Mouse (Mus musculus) heart, adult 8-10 months (tissue): ENCODE data around the gene Rtn1. TPM values are rescaled to one million over a fixed set of nuclear protein-coding genes. Genes with fewer than 3 reads are reported as not detected.
"Not testable (repeated sequence)": the region's sequence is repeated elsewhere in the genome, so short reads cannot be mapped to it uniquely, and the experiment has no call there.

Experiments used
- DNase-seq: peaks from one replicate; pipeline ENCODE4 v3.0.0; 2022; ENCODE audit warnings: low spot score
- total RNA-seq, 4 experiments: library from RNA; stranded (reverse); gene quantifications; 2 replicates each; pipeline ENCODE4 v1.2.4; 2022

The Rtn1 gene
- total RNA-seq, 4 experiments from 2014 or later, result 3.3 to 7.0 (median 5.0) TPM

DNA sequence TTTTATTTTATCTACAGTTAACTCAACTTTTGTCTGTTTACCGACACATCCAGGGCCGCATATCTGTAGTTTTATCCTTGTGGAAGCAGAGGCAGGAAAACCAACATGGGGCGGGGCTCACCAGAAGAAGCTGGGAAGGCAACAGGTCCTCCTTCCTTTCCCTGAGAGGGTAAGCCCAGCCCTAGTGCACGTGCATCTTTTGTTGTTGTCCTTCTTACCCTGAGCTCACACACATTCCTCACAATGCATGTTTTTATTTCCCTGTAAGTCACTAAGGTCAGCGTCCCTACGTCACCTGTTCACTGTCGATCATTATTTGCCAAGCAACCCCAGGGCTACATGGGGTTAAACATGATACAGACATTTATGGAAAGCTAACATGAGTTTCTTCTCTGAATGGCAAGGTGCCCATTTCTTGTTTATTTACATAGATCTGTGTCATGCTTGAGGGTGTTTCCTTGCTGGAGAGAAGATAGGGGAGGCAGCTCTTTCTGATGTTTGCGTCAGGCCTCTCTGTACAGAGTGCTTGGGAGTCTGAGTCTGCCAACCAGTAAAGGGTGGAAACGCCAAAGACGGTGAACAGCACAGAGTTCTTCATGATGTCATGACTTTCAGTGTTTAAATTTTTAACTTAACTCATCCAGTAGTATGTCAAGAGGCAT, 84.5 kb downstream of the Rtn1 start:
- DNase-seq, result no peak

DNA sequence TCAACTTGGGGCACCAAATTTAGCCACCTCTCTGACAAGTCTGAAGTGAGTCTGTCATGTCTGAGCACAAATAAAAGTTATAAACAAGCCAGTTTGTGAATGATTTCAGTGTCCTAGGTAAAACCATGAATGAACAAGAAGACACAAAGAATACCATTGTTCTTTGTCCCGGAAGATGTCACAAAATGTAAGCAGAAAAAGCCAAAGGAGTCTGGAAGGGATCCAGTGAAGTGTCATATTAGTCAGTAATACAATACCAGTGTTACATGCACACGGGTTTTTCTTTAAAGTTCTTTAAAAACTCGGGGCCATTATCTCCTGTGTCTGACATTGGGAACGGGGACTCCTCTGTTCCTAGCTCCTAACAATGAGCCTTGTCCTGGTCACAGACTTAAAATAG, 85.1 kb downstream of the Rtn1 start:
- DNase-seq, result no peak

DNA sequence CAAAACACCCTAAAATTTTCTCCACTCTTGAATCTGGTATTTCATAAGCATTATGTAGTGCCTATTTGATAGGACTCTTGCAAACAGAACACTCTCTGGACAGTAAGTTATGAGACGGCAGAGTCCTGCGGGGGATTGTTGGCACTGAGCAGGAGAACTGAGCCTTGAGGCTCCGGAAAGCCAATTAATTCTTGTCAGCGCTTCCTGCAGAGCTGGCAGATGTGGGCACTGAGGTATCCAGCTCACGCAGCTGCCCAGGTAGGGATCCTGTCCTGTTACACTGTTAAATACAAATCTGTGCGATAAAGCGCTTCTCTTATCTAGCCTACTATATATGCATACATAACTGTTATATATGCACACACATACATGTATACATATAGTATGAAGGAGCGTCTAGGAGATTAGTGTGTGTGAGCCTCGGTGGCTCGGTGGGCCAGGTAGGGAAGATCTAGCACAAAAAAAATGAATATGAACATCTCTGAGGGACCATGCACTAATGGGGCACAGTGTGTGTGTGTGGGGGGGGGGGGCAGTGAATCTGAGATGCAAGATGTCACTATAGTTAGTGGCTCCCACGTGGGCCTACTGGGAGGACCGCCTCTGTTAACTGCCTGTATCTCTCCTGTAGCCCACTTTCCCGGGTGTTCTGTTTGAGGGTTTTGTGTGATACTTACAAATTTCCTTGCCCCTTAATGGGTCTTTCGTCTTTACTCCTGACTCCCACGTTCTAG, 93.0 kb downstream of the Rtn1 start:
- DNase-seq, result no peak

DNA sequence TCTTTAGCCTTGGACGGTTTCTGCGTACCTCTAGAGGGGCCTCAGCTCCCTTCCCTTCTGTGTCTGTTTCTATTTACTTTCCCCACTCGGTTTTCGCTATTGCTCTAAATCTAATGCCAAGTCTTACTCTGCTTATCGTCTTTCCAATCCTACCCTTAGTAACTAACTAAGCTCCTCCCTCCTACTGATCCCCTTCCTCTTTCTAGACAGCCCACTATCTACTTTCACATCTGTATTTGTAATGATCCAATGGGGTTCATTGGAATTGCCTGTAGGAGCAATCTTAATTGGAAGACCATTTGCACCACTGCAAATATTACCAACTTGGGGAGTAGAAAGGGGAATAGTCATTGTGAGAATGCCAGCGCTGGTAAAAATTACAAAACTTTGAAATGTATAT, 98.0 kb downstream of the Rtn1 start:
- no peak for DNase-seq

DNA sequence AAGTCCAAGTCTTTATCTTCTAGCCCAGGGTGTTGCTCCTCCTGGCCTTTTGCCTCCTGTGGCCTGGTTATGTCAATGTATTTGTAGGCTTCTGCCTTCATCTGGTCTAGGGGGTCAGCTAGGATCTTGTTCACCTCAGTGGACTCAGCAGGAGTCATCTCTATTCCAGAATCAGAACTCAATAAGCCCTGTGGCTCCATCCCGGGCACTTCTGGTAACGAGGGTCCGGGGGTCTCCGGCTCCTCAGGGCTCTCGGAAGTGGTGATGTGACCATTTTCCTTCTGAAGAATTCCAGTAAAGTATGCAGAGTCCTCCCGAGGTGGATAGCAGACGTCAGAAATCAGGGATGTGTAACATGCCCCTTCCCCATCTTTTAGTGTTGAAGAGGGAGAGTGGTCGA, 100.3 kb downstream of the Rtn1 start:
- DNase-seq, result no peak

DNA sequence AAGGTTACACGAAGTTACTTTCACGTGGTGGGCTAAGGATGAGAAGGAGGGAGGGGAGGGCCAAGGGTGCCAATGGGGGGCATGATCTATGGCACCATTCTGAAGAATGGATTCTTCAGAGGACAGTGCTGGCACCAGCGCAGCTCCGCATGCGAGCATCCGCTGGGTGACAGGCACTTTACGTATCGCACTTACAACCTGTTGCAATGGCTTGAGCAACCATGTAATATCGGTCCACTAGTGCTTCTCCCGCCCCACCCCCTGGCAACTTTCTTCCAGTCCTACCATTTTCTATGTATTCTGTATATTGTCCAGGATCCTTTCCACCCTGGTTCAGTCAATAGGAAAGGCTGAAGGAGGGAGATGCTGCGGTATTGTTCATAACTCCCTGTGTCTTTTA, 102.6 kb downstream of the Rtn1 start:
- DNase-seq, result no peak

DNA sequence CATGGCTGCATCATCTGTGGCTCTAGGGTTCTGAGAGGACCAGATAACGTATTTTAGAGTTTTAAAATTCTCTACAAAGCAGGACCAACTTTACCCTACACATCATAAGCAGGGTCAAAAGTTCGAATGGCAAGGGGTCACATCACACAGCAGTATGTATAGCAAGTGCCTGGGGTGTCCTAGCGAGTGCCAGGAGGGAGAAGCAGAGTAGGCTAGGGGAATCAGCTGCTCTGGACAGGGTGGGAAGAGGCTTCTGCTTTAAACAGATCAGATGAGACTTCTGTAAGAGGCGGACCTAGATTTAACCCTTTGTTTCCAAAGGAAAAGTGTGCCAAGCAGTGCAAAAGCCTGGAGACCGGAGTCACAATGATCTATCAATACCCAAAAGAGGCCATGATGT, 103.4 kb downstream of the Rtn1 start:
- no peak for DNase-seq

DNA sequence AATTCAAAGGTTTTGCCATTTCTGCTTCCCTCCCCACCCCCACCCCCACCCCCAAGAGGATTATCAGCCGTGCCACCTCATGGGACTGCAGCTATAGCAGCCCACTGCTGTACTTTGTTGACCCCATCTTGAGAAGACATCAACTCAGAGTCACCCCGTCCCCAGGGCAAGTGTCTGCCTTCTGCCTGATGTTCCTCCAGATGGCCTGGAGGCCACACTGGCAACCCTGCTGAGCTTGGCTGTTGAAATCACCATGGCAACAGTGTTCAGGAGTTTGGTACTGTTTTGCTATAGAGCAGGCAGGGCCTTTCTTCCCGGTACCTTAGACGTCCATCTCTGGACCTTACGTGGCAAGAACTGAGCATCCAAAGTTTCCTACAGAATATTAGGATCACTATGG, 103.9 kb downstream of the Rtn1 start:
- no peak for DNase-seq

DNA sequence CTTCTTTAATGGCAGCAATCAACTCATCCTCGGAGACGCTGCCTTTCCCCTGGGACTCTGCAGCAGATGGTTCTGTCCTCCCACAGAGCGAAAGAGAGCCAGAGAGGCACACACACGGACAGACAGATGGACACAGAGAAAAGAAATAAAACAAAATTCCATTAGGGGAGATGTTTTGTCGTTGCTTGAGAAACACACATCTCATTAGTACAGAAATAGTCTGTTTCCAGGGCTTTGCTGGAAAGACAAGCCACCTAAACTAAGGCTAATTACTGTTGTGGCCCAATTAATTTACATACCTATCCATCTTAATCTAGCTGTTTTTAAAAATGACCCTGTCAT, 104.5 kb downstream of the Rtn1 start:
- no peak for DNase-seq

DNA sequence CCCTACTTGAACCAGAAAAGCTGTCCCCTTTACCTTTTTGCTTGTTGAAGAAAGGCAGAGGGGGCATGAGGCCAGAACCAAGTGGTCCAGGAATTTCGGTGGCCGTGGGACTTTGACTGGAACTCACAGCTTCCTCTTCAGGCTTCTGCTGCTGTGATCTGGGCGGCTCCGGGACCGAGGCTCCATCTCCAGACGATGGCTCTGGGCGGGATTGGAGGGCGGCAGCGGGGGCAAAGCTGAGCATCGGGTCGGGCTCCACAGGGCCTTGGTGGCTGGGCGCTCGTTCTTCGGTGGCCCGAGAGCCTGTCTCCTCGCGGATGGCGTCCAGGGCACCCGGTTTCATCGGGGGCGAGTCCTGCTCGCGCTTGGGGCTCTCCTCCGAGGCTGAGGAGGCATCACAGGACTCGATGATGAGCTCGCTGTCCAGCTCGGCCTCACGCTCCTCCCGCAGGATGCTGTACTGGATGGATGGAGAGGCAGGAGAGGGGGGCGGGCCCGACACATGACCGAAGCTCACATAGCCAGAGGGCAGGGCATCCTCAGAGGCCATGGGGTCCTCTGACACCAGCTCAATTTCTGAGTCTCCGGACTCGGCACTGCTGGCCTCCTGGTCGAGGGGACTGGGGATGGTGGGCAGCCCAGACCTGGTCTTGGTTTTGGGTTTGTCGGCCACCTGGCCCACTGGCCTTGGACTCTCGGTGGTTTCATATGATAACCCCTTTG, 105.1 kb downstream of the Rtn1 start:
- DNase-seq, result no peak

DNA sequence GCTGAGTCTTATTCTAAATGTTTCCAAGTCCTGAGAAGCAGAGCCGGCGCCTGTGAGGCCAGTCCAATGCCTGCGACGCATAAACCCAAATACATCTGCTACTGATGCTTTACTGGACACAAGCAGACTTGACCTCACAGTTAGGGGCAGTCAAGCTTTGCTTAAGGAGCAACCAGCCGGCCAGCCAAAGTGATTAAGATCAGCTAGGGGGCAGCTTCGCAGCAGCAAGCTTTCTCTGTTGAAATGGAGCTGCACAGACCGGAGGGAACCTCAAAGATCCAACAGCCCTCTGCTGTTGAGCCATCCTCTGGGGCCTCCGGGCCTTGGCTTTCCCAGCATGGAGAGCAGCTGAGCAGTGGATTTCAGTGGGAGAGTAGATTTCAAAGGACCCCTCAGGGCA, 107.4 kb downstream of the Rtn1 start:
- no peak for DNase-seq

DNA sequence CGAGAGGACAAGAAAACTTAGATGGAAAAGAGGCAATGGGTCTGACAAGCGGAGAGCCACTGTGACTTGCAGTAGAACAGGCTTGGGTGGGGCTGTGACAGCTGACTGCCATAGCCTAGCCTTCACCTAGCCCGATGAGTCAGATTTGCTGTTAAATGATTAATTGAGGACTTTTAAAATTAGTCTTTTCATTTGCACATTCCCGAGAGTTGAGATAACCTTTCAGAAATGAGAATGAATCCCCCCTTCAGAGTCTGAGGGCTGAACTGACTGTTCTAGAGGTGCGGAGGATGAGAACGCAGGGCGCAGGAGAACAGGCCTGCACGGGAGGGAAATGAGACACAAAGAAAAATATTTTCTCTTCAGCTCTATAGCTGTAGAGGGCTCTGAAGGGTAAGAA, 107.9 kb downstream of the Rtn1 start:
- no peak for DNase-seq

DNA sequence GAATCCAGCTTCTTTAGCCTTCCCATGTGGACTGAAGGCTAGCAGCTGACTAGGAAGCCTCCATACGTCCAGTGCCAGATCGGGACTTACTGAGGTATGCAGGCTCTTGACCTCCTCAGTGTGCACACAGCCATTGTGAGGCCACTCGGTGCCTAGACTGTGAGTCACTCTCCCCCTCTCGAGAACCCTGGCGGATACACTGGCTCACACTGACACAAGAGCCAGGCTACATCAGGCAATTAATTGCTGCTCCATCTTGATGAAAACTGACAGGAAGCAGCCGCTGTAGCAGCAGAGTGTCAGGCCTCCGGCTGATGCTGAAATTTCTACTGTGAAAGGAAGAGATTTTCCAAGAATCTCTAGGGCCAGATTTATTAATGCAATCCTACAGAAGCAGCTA, 110.6 kb downstream of the Rtn1 start:
- DNase-seq, result no peak

DNA sequence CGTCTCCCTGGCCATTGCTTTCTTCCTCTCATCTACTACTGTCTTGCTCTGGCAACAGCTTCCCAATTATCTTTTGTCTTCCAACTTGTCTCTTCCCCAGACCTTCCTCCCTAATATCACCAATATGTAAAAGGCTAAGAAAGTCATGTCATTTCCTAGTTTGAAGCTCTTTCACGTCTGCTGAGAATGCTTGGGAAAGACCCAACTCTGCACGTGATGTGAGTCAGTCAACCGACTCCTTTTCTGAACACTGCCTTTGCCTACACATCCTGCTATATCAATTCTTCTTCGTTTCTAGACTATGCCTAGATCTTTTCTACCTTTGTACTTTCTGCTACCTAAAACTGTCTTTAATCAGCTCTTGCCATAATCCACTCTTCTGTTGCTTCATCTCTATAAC, 112.3 kb downstream of the Rtn1 start:
- no peak for DNase-seq

DNA sequence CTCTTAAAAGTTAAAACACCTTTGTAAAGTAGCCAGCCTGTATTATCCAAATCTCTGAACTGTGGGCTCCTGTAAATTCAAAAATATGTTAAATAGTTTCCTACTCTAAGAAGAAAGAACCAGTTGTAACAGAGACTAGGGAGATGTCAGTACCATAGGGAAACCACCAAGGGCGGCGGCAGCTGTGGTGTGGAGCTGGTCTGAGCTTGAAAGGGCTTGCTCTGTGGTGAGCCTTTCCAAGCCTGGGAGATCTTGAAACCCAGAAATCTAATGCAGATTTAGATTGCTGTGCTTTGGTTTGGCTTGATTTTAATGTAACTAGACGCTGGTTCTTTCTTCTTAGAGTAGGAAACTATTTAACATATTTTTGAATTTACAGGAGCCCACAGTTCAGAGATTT, 115.7 kb downstream of the Rtn1 start:
- not testable (repeated sequence) for DNase-seq

DNA sequence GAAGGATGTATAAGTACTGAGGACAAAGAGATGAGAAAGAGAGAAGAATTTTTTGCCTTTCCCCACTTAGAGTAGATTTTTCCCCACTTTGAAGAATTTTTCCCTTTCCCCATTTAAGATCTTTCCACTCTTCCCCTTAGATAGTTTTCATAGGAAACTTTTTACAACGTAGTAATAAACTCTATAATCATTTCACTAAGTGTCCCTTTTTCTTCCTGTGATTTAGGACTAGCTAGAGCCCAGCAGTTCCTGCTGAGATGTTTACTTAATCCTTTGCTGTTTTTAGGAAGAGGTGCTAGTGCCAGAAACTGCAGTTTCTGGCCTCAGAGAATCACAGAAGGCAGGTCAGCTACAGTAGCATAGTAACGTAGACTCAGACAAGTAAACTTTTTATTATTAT, 116.3 kb downstream of the Rtn1 start:
- no peak for DNase-seq

DNA sequence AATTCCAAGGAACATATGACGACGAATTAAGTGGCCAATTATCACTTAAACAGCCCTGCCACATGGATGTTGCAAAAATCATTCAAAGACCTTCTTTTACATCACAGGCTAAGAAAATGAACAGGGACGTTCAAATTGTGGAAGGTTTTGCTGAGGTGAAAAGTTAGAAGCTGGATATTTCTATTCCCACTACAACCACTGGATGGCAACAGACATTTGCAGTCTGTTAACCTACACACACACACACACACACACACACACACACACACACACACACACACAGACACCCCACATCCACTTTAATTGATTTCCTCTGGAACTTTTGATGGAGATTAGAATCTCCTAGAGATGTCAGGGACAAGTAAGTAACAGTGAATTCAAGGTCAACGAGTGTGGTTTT, 117.6 kb downstream of the Rtn1 start:
- no peak for DNase-seq

DNA sequence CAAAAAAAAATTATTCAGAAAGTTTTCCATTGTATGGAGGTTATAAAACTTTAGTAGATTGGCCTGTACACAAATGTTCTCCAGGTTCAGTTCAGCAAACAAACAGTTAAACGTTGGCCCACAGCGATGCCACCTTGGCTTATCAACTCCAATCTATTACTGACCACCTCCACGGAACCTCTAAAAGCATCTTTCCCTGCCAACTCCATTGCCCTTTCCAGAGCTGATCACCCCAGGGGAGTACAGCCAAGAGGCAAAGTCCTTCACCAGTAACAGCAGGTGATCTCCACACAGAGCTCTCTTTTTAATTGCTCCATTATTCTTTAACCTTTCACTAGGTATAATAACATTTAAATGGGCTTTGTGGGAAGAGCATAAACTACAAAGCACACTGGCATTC, 120.6 kb downstream of the Rtn1 start:
- DNase-seq, result no peak

DNA sequence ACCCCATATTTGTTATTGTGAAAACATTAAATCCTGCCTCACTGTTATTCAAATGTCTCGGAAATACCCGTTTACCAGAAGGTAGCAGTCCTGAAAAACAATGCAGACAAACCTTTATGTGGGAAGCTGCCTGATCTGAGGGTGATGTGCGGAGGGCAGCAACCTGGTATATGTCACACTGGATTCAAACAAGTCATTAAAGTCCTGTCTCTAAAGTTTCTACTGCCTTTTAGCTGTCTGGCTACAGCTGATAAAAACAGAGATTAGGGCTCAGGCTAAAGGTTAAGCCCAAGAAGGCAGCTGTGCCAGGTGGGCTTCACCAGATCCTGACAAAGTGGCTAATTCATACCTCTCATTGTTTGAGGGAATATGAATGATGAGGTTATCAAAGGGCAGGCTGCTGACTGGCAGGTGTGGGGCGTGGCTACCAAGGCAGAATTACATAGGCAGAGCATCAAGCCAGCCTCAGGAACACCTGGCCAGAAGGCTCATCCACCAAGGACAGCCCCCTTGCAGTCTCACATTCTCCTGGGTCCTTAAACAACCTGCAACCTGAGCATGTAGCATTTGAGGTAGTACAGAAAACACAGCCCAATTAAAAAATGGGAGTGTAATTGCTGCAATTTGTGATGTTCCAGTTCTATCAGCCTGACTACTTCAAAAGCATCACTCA, 121.4 kb downstream of the Rtn1 start:
- no peak for DNase-seq

DNA sequence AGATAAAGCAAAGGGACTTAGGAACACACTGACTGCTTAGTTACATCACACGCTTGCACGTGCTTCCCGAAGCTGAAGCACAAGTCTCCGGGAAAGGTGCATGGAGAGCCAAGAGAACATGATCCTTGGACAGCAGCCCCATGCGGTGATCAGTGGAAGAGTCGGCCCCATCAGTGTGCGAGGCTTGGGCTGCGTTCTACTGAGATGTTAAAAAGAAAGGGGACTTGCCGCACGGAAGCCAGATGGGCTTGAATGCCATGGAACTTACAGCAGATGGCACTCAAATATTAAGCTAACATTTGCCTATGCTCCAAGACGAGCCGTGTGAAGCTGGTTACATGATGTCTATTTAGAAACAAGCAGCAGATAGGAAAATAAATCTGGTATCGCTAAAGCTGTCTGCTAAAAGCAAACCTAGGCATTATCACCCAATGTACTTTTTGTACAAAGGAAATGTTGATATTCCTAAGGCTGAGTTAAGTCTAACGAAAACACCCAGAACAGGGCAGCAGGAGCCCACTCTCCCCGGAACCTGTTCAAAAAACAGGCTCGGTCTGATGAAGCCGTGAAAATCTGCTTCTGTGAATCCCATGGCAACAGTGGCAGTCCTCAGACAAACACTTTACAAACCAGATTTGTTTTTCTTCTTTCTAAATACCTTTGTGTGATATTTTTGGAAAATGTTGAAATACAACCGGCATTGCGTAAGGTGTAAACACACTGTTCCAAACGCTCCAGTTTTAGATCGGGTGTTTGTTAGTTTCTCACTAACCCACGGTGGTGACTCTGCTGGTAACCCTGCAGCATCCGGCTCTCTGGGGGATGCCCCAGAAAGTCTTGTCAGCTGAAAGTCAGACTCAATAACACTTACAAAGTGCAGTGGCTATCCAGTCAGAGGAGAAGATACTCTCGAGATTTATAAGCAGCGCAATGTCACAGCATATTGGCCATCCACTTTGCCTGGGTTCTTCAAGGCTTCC, 123.2 kb downstream of the Rtn1 start:
- DNase-seq, result no peak

DNA sequence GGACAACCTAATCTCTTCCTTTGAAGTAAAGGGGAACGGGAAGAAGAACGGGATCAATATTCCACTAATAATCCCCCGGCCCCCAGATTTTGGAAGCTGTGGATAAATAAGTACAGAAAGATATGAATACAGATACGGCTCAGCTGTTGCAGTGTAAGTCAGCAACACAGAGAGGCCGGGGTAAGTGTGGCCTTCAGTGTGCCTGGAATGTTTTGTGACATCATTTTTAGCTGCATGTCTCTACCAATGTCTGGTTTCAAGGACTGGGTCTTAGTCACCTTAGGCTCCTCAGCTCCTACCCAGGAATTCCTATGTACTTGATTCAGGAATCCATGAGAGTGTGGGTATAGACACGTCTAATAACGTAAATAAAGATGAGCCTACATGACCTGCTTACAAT, 124.3 kb downstream of the Rtn1 start:
- DNase-seq, result no peak
